Mouse (Mus musculus) hindbrain, embryonic 11.5 days (tissue): ENCODE data around the gene Gm6657. TPM values are rescaled to one million over a fixed set of nuclear protein-coding genes. Genes with fewer than 3 reads are reported as not detected.
A peak's percentile ranks its signal among the peaks of the same experiment; 100 is the strongest.

Experiments
- ATAC-seq: fragments of 200-750 bp; cut with Nextera tagmentation; 2 replicates; pipeline ENCODE4 v1.8.0; 2017; ENCODE audit warnings: mild to moderate bottlenecking, moderate TSS enrichment, moderate library complexity; ENCODE audit not compliant: low FRiP score
- DNase-seq: peaks from one replicate; pipeline ENCODE4 v3.0.0-alpha.2; 2015; ENCODE audit warnings: low spot score
- H3K27ac ChIP-seq: fragments of 300-500 bp; sonication (generic); 2 replicates; pipeline ENCODE4 v1.5.1; 2014; ENCODE audit warnings: mild to moderate bottlenecking, low read depth, low read length
- H3K27me3 ChIP-seq: fragments of 300-500 bp; sonication (generic); 2 replicates; pipeline ENCODE4 v1.6.1; 2014; ENCODE audit warnings: mild to moderate bottlenecking, low read length, moderate library complexity, mixed read lengths; ENCODE audit not compliant: control insufficient read depth, insufficient read depth
- H3K36me3 ChIP-seq: fragments of 300-500 bp; sonication (generic); 2 replicates; pipeline ENCODE4 v1.6.1; 2014; ENCODE audit warnings: mild to moderate bottlenecking, low read length, moderate library complexity, mixed read lengths; ENCODE audit not compliant: control insufficient read depth, insufficient read depth
- H3K4me1 ChIP-seq: fragments of 300-500 bp; sonication (generic); replicated peaks from 2 replicates; pipeline ENCODE4 v1.6.1; 2014; ENCODE audit warnings: low read length, mixed read lengths; ENCODE audit not compliant: control insufficient read depth, insufficient read depth
- H3K4me2 ChIP-seq: fragments of 300-500 bp; sonication (generic); replicated peaks from 2 replicates; pipeline ENCODE4 v1.6.1; 2014; ENCODE audit warnings: mild to moderate bottlenecking, low read depth, low read length
- H3K4me3 ChIP-seq: fragments of 300-500 bp; sonication (generic); 2 replicates; pipeline ENCODE4 v1.5.1; 2014; ENCODE audit warnings: low read depth, low read length
- H3K9ac ChIP-seq: fragments of 300-500 bp; sonication (generic); 2 replicates; pipeline ENCODE4 v1.6.1; 2014; ENCODE audit warnings: low read depth, low read length
- H3K9me3 ChIP-seq: fragments of 300-500 bp; sonication (generic); 2 replicates; pipeline ENCODE4 v1.6.1; 2016; ENCODE audit warnings: low read length; ENCODE audit not compliant: control insufficient read depth
- WGBS: fragments of 180-500 bp; shearing (Covaris S2); extraction: QIAGEN DNeasy Blood & Tissue Kit; methylation state at CpG from one replicate; pipeline ENCODE4 v1.1.7; 2014; 5-methylcytosine and 5-hydroxymethylcytosine counted together
- polyA plus RNA-seq: library from polyadenylated mRNA; unstranded; fragments of >200 nt; fragmentation: Nextera tagmentation; extraction: Ambion mirVana; gene quantifications from 2 replicates; pipeline ENCODE4 v1.2.1, GENCODE M21; 2014

Gene Gm6657
- polyA plus RNA-seq: not detected in 2 replicates

DNA sequence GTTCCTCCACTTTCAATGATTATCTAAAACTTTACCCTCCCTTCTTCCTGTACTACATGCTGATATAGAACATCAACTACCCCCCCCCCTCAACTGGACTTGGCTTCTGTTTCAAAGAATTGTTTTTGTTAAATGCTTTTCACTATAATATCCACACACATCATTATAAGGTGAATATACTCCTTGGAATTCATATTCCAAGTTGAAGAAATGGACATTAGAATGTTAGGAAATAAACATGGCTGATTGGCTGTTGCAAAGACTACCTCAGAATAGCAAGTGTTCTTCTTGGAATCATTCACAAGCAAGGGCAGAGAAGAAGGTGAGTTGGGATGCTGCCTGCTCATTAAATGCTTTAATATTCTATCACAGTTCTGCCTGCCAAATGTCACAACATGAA is at the start of gene Gm6657:
TSS of gene Gm6657 (plus strand) at position 301 of the 400 bp plus-strand sequence.
- ATAC-seq (no peak), DNase-seq (no peak)
- Histone ChIP-seq H3K9ac (no peak within 1 kb of the TSS), H3K27me3 (no peaks in the 10 kb centered on the region), H3K36me3 (no peaks in the 10 kb centered on the region), H3K4me2 (no peak within 1 kb of the TSS), H3K4me3 (no peak within 1 kb of the TSS), H3K27ac (no peak within 1 kb of the TSS), H3K4me1 (no peaks in the 10 kb centered on the region), H3K9me3 (no peaks in the 10 kb centered on the region)

- Histone ChIP-seq H3K27me3 (no peaks in the 10 kb centered on the region), H3K4me1 (no peaks in the 10 kb centered on the region), H3K27ac (no peak overlapping the region), H3K36me3 (no peaks in the 10 kb centered on the region), H3K9ac (no peak overlapping the region), H3K9me3 (no peaks in the 10 kb centered on the region), H3K4me3 (no peak overlapping the region), H3K4me2 (no peak overlapping the region)
- ATAC-seq (peak; percentile 83), DNase-seq (peak; percentile 27)
- WGBS: 42% methylated on average over 7 of the region's 7 CpGs
Observed at GRCm38 (mm10) chr12:78153308-78154002, 40.6 kb upstream of the Gm6657 start.

- no peaks in the 10 kb centered on the region for H3K36me3 ChIP-seq
- H3K27ac ChIP-seq: no peak overlapping the region
- DNase-seq (no peak), ATAC-seq (no peak)
- no peak overlapping the region for H3K4me3 ChIP-seq
- no peak overlapping the region for H3K9ac ChIP-seq
- no peaks in the 10 kb centered on the region for H3K27me3 ChIP-seq
- H3K4me2 ChIP-seq: no peak overlapping the region
- H3K4me1 ChIP-seq: no peaks in the 10 kb centered on the region
- H3K9me3 ChIP-seq: no peaks in the 10 kb centered on the region
Observed at GRCm38 (mm10) chr12:78170178-78170577, 23.9 kb upstream of the Gm6657 start.

GRCm38 (mm10) chr12:78173945-78174344 is 20.1 kb upstream of the Gm6657 start:
- no peaks in the 10 kb centered on the region for H3K36me3 ChIP-seq
- no peaks in the 10 kb centered on the region for H3K27me3 ChIP-seq
- WGBS: 86% methylated on average over 3 of the region's 3 CpGs
- H3K4me3 ChIP-seq: no peak overlapping the region
- no peak for ATAC-seq
- no peak overlapping the region for H3K27ac ChIP-seq
- H3K4me2 ChIP-seq: no peak overlapping the region
- H3K4me1 ChIP-seq: no peaks in the 10 kb centered on the region
- no peak overlapping the region for H3K9ac ChIP-seq
- DNase-seq: no peak
- H3K9me3 ChIP-seq: no peaks in the 10 kb centered on the region

GRCm38 (mm10) chr12:78174671-78175070 is 19.4 kb upstream of the Gm6657 start:
- H3K9me3 ChIP-seq: no peaks in the 10 kb centered on the region
- DNase-seq (no peak), ATAC-seq (no peak)
- H3K4me1 ChIP-seq: no peaks in the 10 kb centered on the region
- H3K27me3 ChIP-seq: no peaks in the 10 kb centered on the region
- no peak overlapping the region for H3K27ac ChIP-seq
- no peaks in the 10 kb centered on the region for H3K36me3 ChIP-seq
- 89% methylated on average over 4 of the region's 4 CpGs for WGBS
- no peak overlapping the region for H3K4me3 ChIP-seq
- H3K4me2 ChIP-seq: no peak overlapping the region
- H3K9ac ChIP-seq: no peak overlapping the region

- Histone ChIP-seq H3K9ac (no peak overlapping the region), H3K36me3 (no peaks in the 10 kb centered on the region), H3K4me2 (no peak overlapping the region), H3K4me1 (no peaks in the 10 kb centered on the region), H3K27me3 (no peaks in the 10 kb centered on the region), H3K9me3 (no peaks in the 10 kb centered on the region), H3K4me3 (no peak overlapping the region), H3K27ac (no peak overlapping the region)
- ATAC-seq: no peak
- WGBS: 71% methylated on average over 2 of the region's 2 CpGs
- no peak for DNase-seq
Observed at GRCm38 (mm10) chr12:78181452-78181851, 12.6 kb upstream of the Gm6657 start.

- WGBS: 63% methylated on average over 2 of the region's 2 CpGs
- H3K36me3 ChIP-seq: no peaks in the 10 kb centered on the region
- H3K4me1 ChIP-seq: no peaks in the 10 kb centered on the region
- DNase-seq (no peak), ATAC-seq (no peak)
- no peaks in the 10 kb centered on the region for H3K27me3 ChIP-seq
- H3K27ac ChIP-seq: no peak overlapping the region
- no peaks in the 10 kb centered on the region for H3K9me3 ChIP-seq
- H3K4me3 ChIP-seq: no peak overlapping the region
- H3K9ac ChIP-seq: no peak overlapping the region
- H3K4me2 ChIP-seq: no peak overlapping the region
Observed at GRCm38 (mm10) chr12:78195368-78195767, 1.3 kb downstream of the Gm6657 start.

- Histone ChIP-seq H3K4me2 (no peak overlapping the region), H3K27ac (no peak overlapping the region), H3K4me1 (no peaks in the 10 kb centered on the region), H3K36me3 (no peaks in the 10 kb centered on the region), H3K9me3 (no peaks in the 10 kb centered on the region), H3K9ac (no peak overlapping the region), H3K4me3 (no peak overlapping the region), H3K27me3 (no peaks in the 10 kb centered on the region)
- 68% methylated on average over 5 of the region's 5 CpGs for WGBS
- no peak for ATAC-seq
- no peak for DNase-seq
Observed at GRCm38 (mm10) chr12:78203646-78204045, 9.6 kb downstream of the Gm6657 start.

- H3K27me3 ChIP-seq: no peaks in the 10 kb centered on the region
- no peak overlapping the region for H3K4me3 ChIP-seq
- no peak overlapping the region for H3K27ac ChIP-seq
- no peaks in the 10 kb centered on the region for H3K36me3 ChIP-seq
- no peaks in the 10 kb centered on the region for H3K4me1 ChIP-seq
- DNase-seq: peak; percentile 81
- H3K4me2 ChIP-seq: no peak overlapping the region
- no peaks in the 10 kb centered on the region for H3K9me3 ChIP-seq
- H3K9ac ChIP-seq: no peak overlapping the region
- 16% methylated on average over 5 of the region's 5 CpGs for WGBS
- no peak for ATAC-seq
Observed at GRCm38 (mm10) chr12:78205915-78206570, 12.0 kb downstream of the Gm6657 start.
